Mouse (Mus musculus) adrenal gland, postnatal 4 days (tissue): ENCODE results near the gene Fbxl18. TPM values are rescaled to one million over a fixed set of nuclear protein-coding genes. Genes with fewer than 3 reads are reported as not detected.
A peak's percentile ranks its signal among the peaks of the same experiment; 100 is the strongest.
"Not testable (repeated sequence)": the region's sequence is repeated elsewhere in the genome, so short reads cannot be mapped to it uniquely, and the experiment has no call there.

Experiments used
- DNase-seq, 2 experiments: peaks; one replicate each; pipeline ENCODE4 v3.0.0; 2021 to 2022; ENCODE audit warnings: low spot score in 2 of 2, mixed read lengths in 2 of 2
- total RNA-seq, 2 experiments: library from RNA; stranded (reverse); gene quantifications; 2 replicates each; pipeline ENCODE4 v1.2.3; 2021

Gene Fbxl18
- total RNA-seq, 2 experiments from 2014 or later, result 18.3 to 20.9 TPM

- DNase-seq, result no peak
Observed at GRCm38 (mm10) chr5:142875513-142875905, 19.7 kb downstream of the Fbxl18 start.

- no peak for DNase-seq
Observed at GRCm38 (mm10) chr5:142874791-142875512, 20.3 kb downstream of the Fbxl18 start.

GRCm38 (mm10) chr5:142873718-142874117, 21.5 kb downstream of the Fbxl18 start:
- no peak for DNase-seq

- no peak for DNase-seq
Observed at GRCm38 (mm10) chr5:142871765-142872164, 23.5 kb downstream of the Fbxl18 start.

GRCm38 (mm10) chr5:142869463-142869862, 25.8 kb downstream of the Fbxl18 start:
- no peak for DNase-seq

- no peak for DNase-seq
Observed at GRCm38 (mm10) chr5:142857763-142858229, 37.4 kb downstream of the Fbxl18 start.

- no peak for DNase-seq
Observed at GRCm38 (mm10) chr5:142856408-142856807, 38.8 kb downstream of the Fbxl18 start.

- peak in 1 of 2 experiments; percentile 31 for DNase-seq
Observed at GRCm38 (mm10) chr5:142854877-142855276, 40.3 kb downstream of the Fbxl18 start.

GRCm38 (mm10) chr5:142853585-142853984, 41.6 kb downstream of the Fbxl18 start:
- DNase-seq, result no peak

- no peak for DNase-seq
Observed at GRCm38 (mm10) chr5:142851681-142852049, 43.6 kb downstream of the Fbxl18 start.

- no peak for DNase-seq
Observed at GRCm38 (mm10) chr5:142850916-142851680, 44.1 kb downstream of the Fbxl18 start.

- DNase-seq, result no peak
Observed at GRCm38 (mm10) chr5:142850476-142850875, 44.7 kb downstream of the Fbxl18 start.

- DNase-seq, result no peak
Observed at GRCm38 (mm10) chr5:142848911-142849310, 46.3 kb downstream of the Fbxl18 start.

GRCm38 (mm10) chr5:142848149-142848548, 47.1 kb downstream of the Fbxl18 start:
- DNase-seq, result no peak

GRCm38 (mm10) chr5:142844467-142844866, 50.8 kb downstream of the Fbxl18 start:
- DNase-seq, result no peak

GRCm38 (mm10) chr5:142842137-142842642, 53.0 kb downstream of the Fbxl18 start:
- DNase-seq, result no peak

- no peak for DNase-seq
Observed at GRCm38 (mm10) chr5:142841372-142842136, 53.7 kb downstream of the Fbxl18 start.

GRCm38 (mm10) chr5:142837427-142837826, 57.8 kb downstream of the Fbxl18 start:
- DNase-seq, result not testable (repeated sequence)

GRCm38 (mm10) chr5:142836891-142837290, 58.3 kb downstream of the Fbxl18 start:
- no peak for DNase-seq

GRCm38 (mm10) chr5:142833646-142834438, 61.4 kb downstream of the Fbxl18 start:
- no peak for DNase-seq

- no peak for DNase-seq
Observed at GRCm38 (mm10) chr5:142826131-142826530, 69.1 kb downstream of the Fbxl18 start.
